Mouse (Mus musculus): ENCODE results near the gene Tcf7l2.

GRCm38 (mm10) chr19:55768889-55769288, 27.3 kb downstream of the Tcf7l2 start:
- TF ChIP-seq CEBPB (IDR thresholded peaks at IDR 0.05; ENCODE audit: insufficient read depth, poor library complexity, severe bottlenecking) (no peak), POLR2A (IDR thresholded peaks at IDR 0.05; ENCODE audit: insufficient read length, low read depth) (no peak), MYOG (IDR thresholded peaks at IDR 0.05; ENCODE audit: control insufficient read depth in 1 of 3, insufficient read depth in 1 of 3, insufficient read length in 2 of 3, low read depth in 2 of 3) (peak in 1 of 3 experiments; percentile 29), TCF3 (IDR thresholded peaks at IDR 0.05; ENCODE audit: insufficient read length, low read depth) (peak; percentile 4), SRF (IDR thresholded peaks at IDR 0.05; ENCODE audit: control insufficient read depth, insufficient read length, low read depth) (no peak), TCF12 (IDR thresholded peaks at IDR 0.05; ENCODE audit: insufficient read depth, poor library complexity, severe bottlenecking) (peak; percentile 23), USF1 (IDR thresholded peaks at IDR 0.05; ENCODE audit: low read depth) (no peak), E2F4 (IDR thresholded peaks at IDR 0.05; ENCODE audit: insufficient read depth) (no peak), POLR2AphosphoS2 (IDR thresholded peaks at IDR 0.05; ENCODE audit: insufficient read length, low read depth) (no peak), MAX (IDR thresholded peaks at IDR 0.05; ENCODE audit: low read depth) (peak; percentile 74)
